Mouse (Mus musculus) lung, adult 2 months (tissue): Measurements from ENCODE around the gene Abo.
"Not testable (repeated sequence)": the region's sequence is repeated elsewhere in the genome, so short reads cannot be mapped to it uniquely, and the experiment has no call there.

Experiments used
- CTCF ChIP-seq: fragments of 200-500 bp; IDR thresholded peaks from 2 replicates; pipeline ENCODE4 v1.5.1; 2011; ENCODE audit warnings: mild to moderate bottlenecking, low read length, control low read depth; ENCODE audit not compliant: insufficient read depth
- POLR2A ChIP-seq: fragments of 200-500 bp; IDR thresholded peaks from 2 replicates; pipeline ENCODE4 v1.6.1; 2011; ENCODE audit warnings: low read depth, mild to moderate bottlenecking, control low read depth, low read length, borderline replicate concordance; ENCODE audit errors: extremely low read depth

- TF ChIP-seq POLR2A, CTCF: not testable (repeated sequence)
These were observed 21.4 kb upstream of the Abo start for GRCm38 (mm10) chr2:26886170-26886569.
